Mouse (Mus musculus) testis, adult 2 months (tissue): ENCODE results near the gene Rapgef3.

Source experiments
- CTCF ChIP-seq: fragments of 200-500 bp; IDR thresholded peaks from 2 replicates; pipeline ENCODE4 v1.5.1; 2012; ENCODE audit warnings: low read depth, mild to moderate bottlenecking, inconsistent platforms, low read length, moderate library complexity; ENCODE audit not compliant: control insufficient read depth, insufficient read depth, insufficient replicate concordance
- POLR2A ChIP-seq: fragments of 200-500 bp; IDR thresholded peaks from 2 replicates; pipeline ENCODE4 v1.6.1; 2012; ENCODE audit warnings: low read depth, mild to moderate bottlenecking, inconsistent platforms, low read length, moderate library complexity; ENCODE audit not compliant: control insufficient read depth

DNA sequence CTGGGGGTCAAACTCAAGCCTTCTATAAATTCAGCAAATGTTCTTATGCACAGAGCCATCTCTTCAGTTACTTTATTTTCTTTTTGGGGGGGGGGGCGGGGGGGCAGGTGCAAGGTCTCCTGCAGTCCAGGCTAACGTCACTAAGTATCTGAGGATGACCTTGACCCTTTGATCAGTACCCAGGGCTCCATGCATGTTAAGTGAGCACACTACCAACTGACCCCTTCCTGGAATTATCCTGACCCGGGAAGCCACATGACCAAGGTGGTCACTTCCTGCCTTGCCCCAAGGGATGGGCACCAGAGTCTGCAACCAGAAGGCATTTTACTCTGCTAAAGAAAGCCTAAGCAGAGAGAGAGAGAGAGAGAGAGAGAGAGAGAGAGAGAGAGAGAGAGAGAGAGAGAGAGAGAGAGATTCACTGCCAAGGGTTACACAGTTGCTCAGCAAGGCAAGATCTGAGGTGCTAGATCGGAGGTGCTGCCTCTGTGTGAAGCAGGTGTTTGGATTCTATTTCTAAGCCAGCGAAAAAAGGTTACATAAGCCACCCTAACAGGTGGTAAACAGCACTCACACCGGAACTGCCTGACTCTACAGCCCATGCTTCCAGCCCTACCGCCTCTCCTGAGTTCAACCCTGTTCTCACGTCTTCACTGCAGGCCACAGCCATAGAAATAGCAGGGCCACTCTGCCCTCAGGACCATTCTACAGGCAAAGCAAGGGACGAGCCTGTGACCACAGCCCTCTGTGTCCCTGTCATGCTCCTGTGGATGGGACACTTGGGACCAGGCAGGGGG lies 4.3 kb downstream of the Rapgef3 start:
- TF ChIP-seq CTCF (no peak), POLR2A (no peak)
